Mouse (Mus musculus) left cerebral cortex, adult 11 months (tissue): ENCODE results near the gene Nkrf.

Source experiments
- DNase-seq: peaks from one replicate; pipeline ENCODE4 v3.0.0; 2022; ENCODE audit warnings: low spot score

Gene Nkrf

DNA sequence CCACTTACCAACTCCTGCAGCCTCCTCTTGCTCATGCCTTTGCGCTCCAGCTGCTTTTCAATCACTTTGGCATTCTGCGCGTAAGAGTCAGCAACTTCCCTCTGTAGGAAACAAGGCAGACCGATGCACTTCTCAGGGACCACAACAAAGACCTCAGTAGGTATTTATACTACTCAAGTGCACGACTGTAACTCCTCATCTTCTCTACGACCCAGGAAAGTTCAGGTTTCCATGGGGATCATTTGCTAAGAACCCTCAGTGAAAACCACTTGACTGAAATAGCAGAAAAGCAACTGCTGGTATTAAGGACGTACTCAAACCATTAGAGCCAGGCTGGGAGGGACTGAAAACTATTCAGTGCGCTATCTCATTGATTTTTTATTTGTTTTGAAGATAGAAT is 50.1 kb downstream of the Nkrf start:
- DNase-seq: no peak

DNA sequence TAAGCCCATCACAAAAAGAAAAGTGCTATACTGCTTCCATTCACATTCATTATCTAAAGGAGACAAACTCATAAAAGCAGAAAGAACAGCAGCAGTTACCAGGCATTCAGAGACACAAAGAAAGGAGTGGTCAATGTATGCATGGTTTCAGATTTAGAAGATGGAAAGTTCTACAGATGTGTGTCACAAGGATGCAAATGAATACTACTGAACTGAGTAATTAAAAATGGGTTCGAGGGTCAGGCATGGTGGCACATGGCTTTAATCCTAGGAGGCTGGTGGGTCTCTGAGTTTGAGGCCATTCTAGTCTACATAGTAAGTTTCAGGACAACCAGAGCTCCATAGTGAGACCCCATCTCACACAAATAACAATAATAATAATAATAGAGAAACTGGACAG is 55.5 kb downstream of the Nkrf start:
- DNase-seq: no peak

DNA sequence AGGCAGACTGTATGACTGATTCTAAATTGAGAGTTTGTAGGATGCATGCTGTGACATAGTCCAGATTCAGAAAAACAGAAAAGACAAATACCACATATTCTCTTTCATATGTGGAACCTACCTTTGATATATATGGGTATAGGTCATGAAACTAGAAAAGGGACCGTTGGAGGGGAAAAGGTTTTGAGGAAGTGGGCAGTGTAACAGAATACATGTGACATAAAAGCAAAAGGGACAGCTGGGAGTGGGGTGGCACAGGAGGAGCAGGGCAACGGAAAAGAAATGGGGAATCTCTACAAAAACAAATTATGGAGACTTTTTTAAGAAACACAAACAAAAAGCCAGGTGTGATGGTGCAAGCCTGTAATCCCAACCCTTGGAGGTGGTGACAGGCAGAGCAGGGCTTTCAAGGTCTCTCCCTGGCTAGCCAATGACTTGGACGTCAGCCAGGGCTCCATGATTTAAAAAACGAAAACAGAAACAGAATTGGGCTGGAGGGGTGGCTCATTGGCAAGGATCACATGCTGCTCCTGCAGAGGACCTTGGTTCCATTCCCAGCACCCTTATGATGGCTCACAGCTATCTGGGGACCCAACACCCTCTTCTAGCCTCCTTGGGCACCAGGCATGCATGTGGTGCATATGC is 59.2 kb downstream of the Nkrf start:
- DNase-seq: no peak

DNA sequence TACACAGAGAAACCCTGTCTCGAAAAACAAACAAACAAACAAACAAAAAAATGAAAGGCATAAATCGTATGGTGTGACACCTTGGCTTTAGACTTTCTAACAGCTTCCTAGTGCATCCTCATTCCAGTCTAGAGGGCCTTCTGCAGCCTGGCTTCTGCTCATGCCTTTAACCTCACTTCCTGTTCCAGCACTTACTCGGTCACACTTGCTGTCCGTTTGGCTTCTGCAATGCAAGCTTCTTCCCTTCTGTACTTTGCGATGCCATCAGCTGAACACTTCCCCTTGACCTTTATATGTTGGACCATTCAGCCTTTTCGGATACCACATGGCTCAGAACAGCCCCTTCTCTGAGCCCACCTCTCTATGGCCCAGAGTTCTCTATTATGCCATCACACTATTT is 61.0 kb downstream of the Nkrf start:
- DNase-seq: no peak

DNA sequence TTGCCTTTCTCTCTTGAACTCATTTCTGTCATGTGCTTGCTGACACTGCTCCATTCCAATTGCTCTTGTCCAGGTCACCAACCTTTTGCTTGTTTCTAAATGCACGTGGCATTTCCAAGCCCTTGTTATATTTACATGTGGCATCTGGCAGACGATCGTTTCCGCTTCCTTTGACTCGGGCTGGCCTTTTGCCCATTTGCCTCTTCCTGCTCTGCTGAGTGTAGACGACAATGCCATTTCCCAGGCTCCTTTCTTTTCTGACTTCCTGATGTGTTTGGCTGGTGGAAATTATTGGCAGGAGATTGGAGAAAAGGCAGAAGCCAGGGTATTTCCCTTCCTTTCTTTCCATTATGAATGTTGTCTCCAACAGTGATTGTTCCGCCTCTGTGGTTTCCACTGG is 63.3 kb downstream of the Nkrf start:
- no peak for DNase-seq
